Mouse (Mus musculus): ENCODE results near the gene Lrrc8d. TPM values are rescaled to one million over a fixed set of nuclear protein-coding genes. Genes with fewer than 3 reads are reported as not detected.

The Lrrc8d gene
- polyA plus RNA-seq, 1 experiment from 2014 or later = 32.8 TPM

- peak overlapping the region; percentile 44 for H3K4me3 ChIP-seq
- no peaks in the 10 kb centered on the region for H3K9me3 ChIP-seq
- peak overlapping the region; percentile 89 for H3K4me2 ChIP-seq
- peaks cover 5% of the 10 kb centered on the region for H3K36me3 ChIP-seq
- WGBS = 44% methylated on average over 11 of the region's 11 CpGs
- ATAC-seq (ENCODE audit: low FRiP score) = peak; percentile 11; the same call in 1 of the 2 replicates
- H3K4me1 ChIP-seq (replicated peaks) = peaks cover 36% of the 10 kb centered on the region
- no peaks in the 10 kb centered on the region for H3K27me3 ChIP-seq
- peak overlapping the region; percentile 61 for H3K27ac ChIP-seq
- H3K9ac ChIP-seq = peak overlapping the region; percentile 74; the same call in 1 of the 2 replicates
Observed at GRCm38 (mm10) chr5:105732433-105732891, 32.7 kb downstream of the Lrrc8d start.

- no peak overlapping the region for H3K4me2 ChIP-seq
- H3K4me3 ChIP-seq = no peak overlapping the region
- no peaks in the 10 kb centered on the region for H3K9me3 ChIP-seq
- peaks cover 5% of the 10 kb centered on the region for H3K36me3 ChIP-seq
- no peaks in the 10 kb centered on the region for H3K27me3 ChIP-seq
- H3K4me1 ChIP-seq (replicated peaks) = peaks cover 36% of the 10 kb centered on the region
- H3K27ac ChIP-seq = no peak overlapping the region
- ATAC-seq (ENCODE audit: low FRiP score) = no peak
- WGBS = 74% methylated on average over 6 of the region's 6 CpGs
- H3K9ac ChIP-seq = no peak overlapping the region
Observed at GRCm38 (mm10) chr5:105733226-105733625, 33.5 kb downstream of the Lrrc8d start.

GRCm38 (mm10) chr5:105736365-105736764 is 36.6 kb downstream of the Lrrc8d start:
- H3K9ac ChIP-seq = no peak overlapping the region
- no peak for ATAC-seq (ENCODE audit: low FRiP score)
- no peak overlapping the region for H3K4me3 ChIP-seq

GRCm38 (mm10) chr5:105737145-105737544 is 37.4 kb downstream of the Lrrc8d start:
- H3K27ac ChIP-seq = no peak overlapping the region
- H3K4me3 ChIP-seq = no peak overlapping the region
- H3K4me2 ChIP-seq = no peak overlapping the region
- no peaks in the 10 kb centered on the region for H3K27me3 ChIP-seq
- peaks cover 40% of the 10 kb centered on the region for H3K4me1 ChIP-seq (replicated peaks)
- no peak overlapping the region for H3K9ac ChIP-seq
- WGBS = 68% methylated on average over 6 of the region's 6 CpGs
- no peak for ATAC-seq (ENCODE audit: low FRiP score)
- H3K36me3 ChIP-seq = peaks cover 2% of the 10 kb centered on the region; the same call in 1 of the 2 replicates
- no peaks in the 10 kb centered on the region for H3K9me3 ChIP-seq

More at GRCm38 (mm10) chr5:105736365-105736764, 36.6 kb downstream of the Lrrc8d start:
- WGBS = 97% methylated on average over 6 of the region's 6 CpGs
- Histone ChIP-seq H3K27ac (no peak overlapping the region), H3K36me3 (peaks cover 2% of the 10 kb centered on the region; the same call in 1 of the 2 replicates), H3K4me2 (no peak overlapping the region), H3K4me1 (replicated peaks) (peaks cover 47% of the 10 kb centered on the region), H3K27me3 (no peaks in the 10 kb centered on the region), H3K9me3 (no peaks in the 10 kb centered on the region)

GRCm38 (mm10) chr5:105740437-105740836 is 40.7 kb downstream of the Lrrc8d start:
- ATAC-seq (ENCODE audit: low FRiP score) = peak; percentile 72
- H3K4me1 ChIP-seq (replicated peaks) = peaks cover 36% of the 10 kb centered on the region
- peak overlapping the region; percentile 73 for H3K27ac ChIP-seq
- no peak overlapping the region for H3K4me2 ChIP-seq
- 0 out of 2 replicates have a peak, but pooled peaks cover 2% of the 10 kb centered on the region for H3K36me3 ChIP-seq
- no peaks in the 10 kb centered on the region for H3K27me3 ChIP-seq
- no peak overlapping the region for H3K4me3 ChIP-seq
- H3K9ac ChIP-seq = no peak overlapping the region
- H3K9me3 ChIP-seq = no peaks in the 10 kb centered on the region
- 22% methylated on average over 7 of the region's 7 CpGs for WGBS

GRCm38 (mm10) chr5:105742641-105743040 is 42.9 kb downstream of the Lrrc8d start:
- ATAC-seq (ENCODE audit: low FRiP score) = no peak
- Histone ChIP-seq H3K4me1 (replicated peaks) (peaks cover 30% of the 10 kb centered on the region), H3K36me3 (peaks cover 8% of the 10 kb centered on the region), H3K4me2 (no peak overlapping the region), H3K9ac (no peak overlapping the region), H3K9me3 (no peaks in the 10 kb centered on the region), H3K4me3 (no peak overlapping the region), H3K27me3 (no peaks in the 10 kb centered on the region), H3K27ac (peak overlapping the region; percentile 37; the same call in 1 of the 2 replicates)
- 63% methylated on average over 5 of the region's 5 CpGs for WGBS

- WGBS = 75% methylated on average over 11 of the region's 11 CpGs
- H3K4me3 ChIP-seq = no peak overlapping the region
Observed at GRCm38 (mm10) chr5:105745324-105745723, 45.6 kb downstream of the Lrrc8d start.

GRCm38 (mm10) chr5:105745927-105746454 is 46.2 kb downstream of the Lrrc8d start:
- Histone ChIP-seq H3K27ac (no peak overlapping the region), H3K4me3 (no peak overlapping the region), H3K9ac (no peak overlapping the region), H3K27me3 (no peaks in the 10 kb centered on the region), H3K9me3 (no peaks in the 10 kb centered on the region), H3K36me3 (peaks cover 13% of the 10 kb centered on the region), H3K4me1 (replicated peaks) (peaks cover 17% of the 10 kb centered on the region; the same call in 1 of the 2 replicates), H3K4me2 (no peak overlapping the region)
- WGBS = 78% methylated on average over 5 of the region's 5 CpGs
- ATAC-seq (ENCODE audit: low FRiP score) = no peak

More at GRCm38 (mm10) chr5:105745324-105745723, 45.6 kb downstream of the Lrrc8d start:
- no peak for ATAC-seq (ENCODE audit: low FRiP score)
- peak overlapping the region; percentile 30; the same call in 1 of the 2 replicates for H3K27ac ChIP-seq
- H3K4me2 ChIP-seq = no peak overlapping the region
- H3K27me3 ChIP-seq = no peaks in the 10 kb centered on the region
- H3K4me1 ChIP-seq (replicated peaks) = peaks cover 23% of the 10 kb centered on the region
- no peaks in the 10 kb centered on the region for H3K9me3 ChIP-seq
- no peak overlapping the region for H3K9ac ChIP-seq
- peaks cover 13% of the 10 kb centered on the region for H3K36me3 ChIP-seq

GRCm38 (mm10) chr5:105754803-105755202 is 55.0 kb downstream of the Lrrc8d start:
- Histone ChIP-seq H3K9me3 (no peaks in the 10 kb centered on the region), H3K4me1 (replicated peaks) (peaks cover 18% of the 10 kb centered on the region; the same call in 1 of the 2 replicates), H3K4me2 (no peak overlapping the region), H3K27ac (no peak overlapping the region; the same call in 1 of the 2 replicates), H3K4me3 (no peak overlapping the region), H3K9ac (no peak overlapping the region), H3K36me3 (peaks cover 3% of the 10 kb centered on the region; the same call in 1 of the 2 replicates), H3K27me3 (no peaks in the 10 kb centered on the region)
- ATAC-seq (ENCODE audit: low FRiP score) = no peak
- 65% methylated on average over 8 of the region's 8 CpGs for WGBS

GRCm38 (mm10) chr5:105755491-105755890 is 55.7 kb downstream of the Lrrc8d start:
- H3K4me2 ChIP-seq = no peak overlapping the region
- H3K9ac ChIP-seq = no peak overlapping the region
- no peaks in the 10 kb centered on the region for H3K27me3 ChIP-seq
- no peak for ATAC-seq (ENCODE audit: low FRiP score)
- H3K27ac ChIP-seq = no peak overlapping the region
- 79% methylated on average over 6 of the region's 6 CpGs for WGBS
- H3K36me3 ChIP-seq = peaks cover 3% of the 10 kb centered on the region; the same call in 1 of the 2 replicates
- no peaks in the 10 kb centered on the region for H3K9me3 ChIP-seq
- H3K4me3 ChIP-seq = no peak overlapping the region
- peaks cover 20% of the 10 kb centered on the region; the same call in 1 of the 2 replicates for H3K4me1 ChIP-seq (replicated peaks)

GRCm38 (mm10) chr5:105757978-105758377 is 58.2 kb downstream of the Lrrc8d start:
- no peak overlapping the region for H3K27ac ChIP-seq
- H3K27me3 ChIP-seq = no peaks in the 10 kb centered on the region
- no peak overlapping the region for H3K4me2 ChIP-seq
- no peaks in the 10 kb centered on the region for H3K9me3 ChIP-seq
- H3K36me3 ChIP-seq = peaks cover 3% of the 10 kb centered on the region; the same call in 1 of the 2 replicates
- H3K4me3 ChIP-seq = no peak overlapping the region
- no peak for ATAC-seq (ENCODE audit: low FRiP score)
- 86% methylated on average over 17 of the region's 17 CpGs for WGBS
- no peak overlapping the region for H3K9ac ChIP-seq
- H3K4me1 ChIP-seq (replicated peaks) = peaks cover 39% of the 10 kb centered on the region

- Histone ChIP-seq H3K36me3 (peaks cover 3% of the 10 kb centered on the region; the same call in 1 of the 2 replicates), H3K27ac (no peak overlapping the region), H3K4me2 (no peak overlapping the region), H3K4me1 (replicated peaks) (peaks cover 43% of the 10 kb centered on the region), H3K4me3 (no peak overlapping the region), H3K9me3 (no peaks in the 10 kb centered on the region), H3K27me3 (no peaks in the 10 kb centered on the region), H3K9ac (no peak overlapping the region)
- 77% methylated on average over 9 of the region's 9 CpGs for WGBS
- ATAC-seq (ENCODE audit: low FRiP score) = no peak
Observed at GRCm38 (mm10) chr5:105758866-105759265, 59.1 kb downstream of the Lrrc8d start.
